Mouse (Mus musculus): ENCODE data around the gene Arhgap27.
"Not testable (repeated sequence)": the region's sequence is repeated elsewhere in the genome, so short reads cannot be mapped to it uniquely, and the experiment has no call there.

Arhgap27 gene

DNA sequence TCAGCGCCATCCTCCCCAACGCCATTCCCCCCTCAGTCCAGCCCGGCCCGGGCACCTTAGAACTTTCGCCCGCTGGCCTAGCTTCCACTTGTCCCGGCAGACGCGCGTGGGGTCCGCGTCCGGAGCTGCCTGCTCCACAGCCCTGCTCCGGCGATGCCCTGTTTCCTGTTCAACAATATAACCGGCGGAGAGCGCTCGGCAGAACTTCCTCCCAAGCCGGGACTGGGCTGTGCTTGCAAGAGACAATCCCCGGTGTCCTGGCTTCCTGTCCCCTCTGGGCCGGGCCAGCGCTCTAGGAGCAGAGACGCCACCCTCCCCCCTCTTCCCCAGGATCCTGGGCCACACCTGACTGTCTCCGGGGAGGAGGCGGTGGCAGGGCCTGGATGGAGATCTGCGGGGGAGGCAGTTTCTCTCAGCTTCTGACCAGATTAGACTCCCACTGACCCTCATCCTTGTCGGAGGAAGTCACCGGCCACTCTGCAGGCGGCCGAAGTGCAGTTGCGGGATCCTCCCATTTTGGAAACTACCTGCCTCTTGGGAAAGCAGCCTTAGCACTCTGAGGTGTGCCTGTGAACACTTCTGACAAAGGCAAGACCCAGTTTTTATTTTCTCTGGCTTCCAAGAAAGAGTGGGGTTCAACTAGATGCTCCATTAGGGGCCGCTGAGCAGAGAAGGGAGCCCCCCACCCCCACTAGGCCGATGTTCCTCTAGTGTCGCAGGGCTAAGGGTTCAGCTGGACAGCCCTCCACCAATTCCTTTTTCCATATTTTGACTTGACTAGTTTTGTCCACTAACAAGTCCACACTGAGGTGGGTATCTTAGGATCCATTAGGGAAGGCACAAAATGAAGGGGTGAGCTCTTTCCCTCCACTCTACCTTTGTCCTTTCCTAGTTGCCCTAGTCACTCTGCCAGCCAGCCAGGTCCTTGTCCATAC is at the start of gene Arhgap27:
TSS of gene Arhgap27 (minus strand) at position 479 of the 935 bp plus-strand sequence.
- DNase-seq (ENCODE audit: extremely low read depth, insufficient read length, low spot score): no peak

DNA sequence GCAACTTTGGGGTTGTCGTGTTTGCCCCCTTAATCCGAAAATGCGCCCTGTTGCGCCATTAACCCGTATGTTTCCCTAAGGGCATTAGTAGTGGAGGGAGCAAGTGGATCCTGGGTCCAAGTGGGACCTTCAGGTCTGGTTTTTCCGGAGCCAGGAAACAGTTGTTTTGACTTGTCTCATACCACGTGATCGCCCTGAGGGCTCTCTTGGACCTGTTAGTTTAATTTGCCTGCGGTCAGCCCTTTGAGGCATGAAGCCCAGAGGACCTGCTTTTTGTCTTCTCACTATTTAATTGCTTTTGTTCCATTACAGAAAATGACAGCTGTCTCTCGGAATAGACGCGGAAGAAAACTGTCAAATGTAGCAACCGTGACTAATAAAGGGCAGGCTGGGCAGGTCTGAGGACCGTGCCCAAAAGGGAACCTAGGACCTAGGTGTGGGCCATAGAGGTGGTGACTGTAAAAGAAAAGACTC is 49.5 kb upstream of the Arhgap27 start:
- DNase-seq (ENCODE audit: extremely low read depth, insufficient read length, low spot score): no peak

DNA sequence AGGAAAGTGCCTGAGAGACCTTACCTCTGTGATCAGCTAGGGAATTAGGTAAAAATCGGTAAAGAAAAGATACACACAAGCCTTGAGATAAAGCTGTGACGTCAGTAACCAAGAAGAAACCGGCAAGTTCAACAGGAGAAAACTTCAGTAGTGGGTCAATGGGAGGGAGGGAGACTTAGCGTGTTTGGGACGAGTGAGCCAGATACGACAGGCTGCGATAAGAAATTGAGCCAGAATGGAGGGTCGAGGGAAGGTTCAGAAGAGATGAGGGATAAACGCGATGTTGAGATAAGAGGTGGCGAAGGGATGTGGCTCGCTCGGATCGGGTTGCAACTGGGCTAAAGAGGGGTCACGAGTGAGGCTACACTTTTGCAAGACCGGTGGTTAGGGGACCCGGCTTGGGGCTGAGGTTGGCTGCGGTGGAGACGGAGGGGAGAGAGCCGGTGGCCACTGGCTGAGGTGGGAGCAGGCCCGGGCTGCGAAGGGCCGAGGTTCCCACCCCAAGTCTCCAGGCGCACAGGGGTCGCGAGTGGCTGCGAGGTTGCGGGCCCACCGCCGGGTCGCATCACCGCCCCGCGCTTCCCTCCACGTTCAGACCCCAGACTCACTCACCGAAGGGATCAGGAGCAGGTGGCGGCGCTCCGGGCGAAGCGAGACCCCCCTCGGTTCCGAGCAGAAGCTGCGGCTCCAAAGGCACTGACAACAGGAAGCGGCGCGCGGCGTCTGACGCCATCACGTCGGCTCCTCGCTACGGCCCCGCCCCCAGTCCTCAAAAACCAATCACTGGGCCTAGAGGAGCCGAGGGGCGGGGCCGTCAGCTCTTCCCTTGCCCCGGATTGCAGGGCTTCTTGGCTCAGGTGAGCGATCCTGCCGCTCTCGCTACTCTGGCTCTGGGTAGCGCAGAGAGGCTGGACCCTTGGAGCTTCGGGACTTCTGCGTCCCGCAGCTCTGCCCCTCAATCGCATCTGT is 48.8 kb upstream of the Arhgap27 start, which contains the start of gene Plekhm1:
TSS of gene Plekhm1 (minus strand) at position 707 of the 969 bp plus-strand sequence.
- peak; percentile 94 for DNase-seq (ENCODE audit: extremely low read depth, insufficient read length, low spot score)

DNA sequence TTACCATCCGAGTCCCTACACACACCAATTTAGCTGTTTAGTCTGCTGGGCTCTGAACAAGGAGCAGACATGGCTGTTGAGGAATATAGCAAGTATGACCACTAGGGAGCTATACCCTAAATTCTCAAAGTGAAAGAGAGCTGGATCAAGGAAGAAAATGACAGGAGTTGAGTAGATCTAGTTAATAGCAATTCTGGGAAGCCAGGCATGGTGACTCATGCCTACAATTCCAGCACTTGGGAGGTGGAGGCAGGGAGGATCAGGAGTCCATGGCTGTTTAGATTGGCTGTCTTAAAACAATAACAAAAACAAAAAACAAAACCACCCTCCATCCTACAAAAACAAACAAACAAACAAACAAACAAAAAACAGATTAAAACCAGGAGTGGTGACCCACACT is 47.8 kb upstream of the Arhgap27 start:
- DNase-seq (ENCODE audit: extremely low read depth, insufficient read length, low spot score): no peak

DNA sequence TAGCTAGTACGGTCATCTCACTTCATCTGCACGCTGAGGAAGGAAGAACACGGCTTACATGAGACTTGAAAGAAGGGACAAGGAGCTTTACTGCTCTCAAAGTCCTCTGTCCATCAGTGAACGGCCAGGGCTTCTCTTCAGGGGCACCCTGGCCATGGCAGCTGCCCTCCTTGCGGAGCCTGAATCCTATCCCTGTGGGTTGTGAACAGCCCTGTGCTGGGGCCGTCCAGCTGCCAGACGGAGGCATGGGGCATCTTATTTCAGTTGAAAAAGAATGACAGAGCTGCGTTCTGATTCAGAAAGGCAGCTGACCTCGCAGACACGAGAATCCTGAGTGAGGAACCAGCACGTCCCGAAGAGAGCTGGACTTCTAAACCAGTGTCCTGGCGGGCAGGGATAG is 45.4 kb upstream of the Arhgap27 start:
- no peak for DNase-seq (ENCODE audit: extremely low read depth, insufficient read length, low spot score)

DNA sequence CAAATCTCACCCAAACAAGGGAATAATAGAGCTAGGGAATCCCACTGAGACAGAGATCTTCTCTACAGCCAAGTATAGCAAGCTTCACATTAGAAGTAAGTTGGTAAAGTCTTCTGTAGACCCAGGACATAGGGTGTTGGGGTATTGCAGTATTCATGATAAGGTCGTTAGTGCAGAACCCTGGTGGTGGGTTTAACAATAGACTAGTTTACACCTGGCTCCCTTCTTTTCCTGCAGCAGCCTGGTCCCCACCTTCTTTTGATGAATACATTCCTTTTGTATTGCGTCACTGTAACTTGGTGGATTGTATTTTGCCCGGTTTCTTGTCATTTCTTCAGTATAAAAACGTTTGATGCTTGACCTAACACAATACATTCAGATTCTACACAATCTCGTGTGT is 43.6 kb upstream of the Arhgap27 start:
- not testable (repeated sequence) for DNase-seq (ENCODE audit: extremely low read depth, insufficient read length, low spot score)

DNA sequence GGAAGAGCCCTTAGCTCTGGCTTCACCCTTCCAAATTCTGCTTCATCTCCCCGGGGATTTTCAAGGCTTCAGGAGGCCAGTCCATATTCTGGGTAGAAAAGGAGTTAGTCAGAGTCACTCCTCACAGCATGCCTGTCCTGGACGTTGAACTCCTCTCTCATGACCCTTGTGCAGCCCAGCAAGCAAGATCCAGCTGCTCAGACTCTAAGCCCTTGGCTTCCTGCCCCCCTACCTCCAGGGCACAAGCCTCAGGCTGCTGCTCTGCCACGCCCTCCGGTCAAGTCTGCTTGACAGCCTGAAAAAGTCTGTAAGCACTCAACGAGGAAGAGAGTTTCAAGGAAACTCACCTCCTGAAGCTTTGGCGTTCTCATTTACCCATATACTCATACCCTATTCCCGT is 43.1 kb upstream of the Arhgap27 start:
- DNase-seq (ENCODE audit: extremely low read depth, insufficient read length, low spot score): peak; percentile 69

DNA sequence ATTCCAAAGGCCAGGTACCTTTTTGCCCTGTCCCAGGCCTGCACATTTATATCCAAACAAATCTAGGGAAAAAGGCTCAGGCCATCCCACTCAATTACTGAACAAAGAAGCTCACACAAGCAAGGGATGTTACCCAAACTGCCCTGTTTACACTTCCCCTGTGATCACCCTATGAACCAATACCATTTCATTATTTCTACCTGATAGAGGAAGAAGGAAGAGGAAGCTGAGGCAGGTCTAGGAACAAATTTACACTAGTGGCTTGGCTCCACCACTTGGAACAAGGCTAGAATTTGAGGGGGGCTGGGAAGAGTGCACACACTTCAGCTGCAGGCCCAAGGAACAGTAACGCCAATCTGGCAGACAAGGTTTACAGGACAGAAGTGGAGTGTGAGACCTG is 42.3 kb upstream of the Arhgap27 start:
- no peak for DNase-seq (ENCODE audit: extremely low read depth, insufficient read length, low spot score)

DNA sequence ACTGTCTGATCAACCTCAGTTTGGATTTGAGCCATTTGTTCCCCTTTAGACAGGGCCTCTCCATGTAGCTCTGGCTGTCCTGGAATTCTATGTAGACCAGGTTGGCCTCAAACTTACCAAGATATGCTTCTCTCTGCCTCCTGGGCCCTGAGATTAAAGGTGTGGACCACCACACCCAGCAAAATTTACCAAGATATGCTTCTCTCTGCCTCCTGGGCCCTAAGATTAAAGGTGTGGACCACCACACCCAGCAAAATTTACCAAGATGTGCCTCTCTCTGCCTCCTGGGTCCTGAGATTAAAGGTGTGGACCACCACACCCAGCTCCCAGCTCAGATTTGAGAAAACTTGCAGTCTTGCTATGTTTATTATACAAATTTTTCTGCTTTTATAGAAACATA is 41.1 kb upstream of the Arhgap27 start:
- DNase-seq (ENCODE audit: extremely low read depth, insufficient read length, low spot score): no peak

DNA sequence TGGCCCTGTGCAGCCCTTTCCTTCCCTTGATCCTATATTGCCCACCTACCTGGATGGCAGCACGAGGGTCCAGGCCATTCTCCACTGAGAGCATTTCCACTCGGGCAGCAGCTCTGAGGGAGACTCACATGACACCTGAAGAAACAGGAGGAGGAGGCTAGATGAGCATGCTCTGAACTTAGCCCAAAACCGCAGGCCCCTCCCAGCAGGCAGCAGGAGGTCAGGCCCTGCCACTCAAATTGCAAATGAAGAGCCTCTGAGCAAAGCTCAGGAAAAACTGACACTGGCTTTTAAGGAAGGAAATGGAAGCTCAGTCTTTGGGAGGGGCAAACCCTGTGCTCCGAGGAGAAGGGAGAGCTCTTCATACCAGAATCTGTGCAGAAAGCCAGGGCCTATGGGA is 40.3 kb upstream of the Arhgap27 start:
- DNase-seq (ENCODE audit: extremely low read depth, insufficient read length, low spot score): no peak

DNA sequence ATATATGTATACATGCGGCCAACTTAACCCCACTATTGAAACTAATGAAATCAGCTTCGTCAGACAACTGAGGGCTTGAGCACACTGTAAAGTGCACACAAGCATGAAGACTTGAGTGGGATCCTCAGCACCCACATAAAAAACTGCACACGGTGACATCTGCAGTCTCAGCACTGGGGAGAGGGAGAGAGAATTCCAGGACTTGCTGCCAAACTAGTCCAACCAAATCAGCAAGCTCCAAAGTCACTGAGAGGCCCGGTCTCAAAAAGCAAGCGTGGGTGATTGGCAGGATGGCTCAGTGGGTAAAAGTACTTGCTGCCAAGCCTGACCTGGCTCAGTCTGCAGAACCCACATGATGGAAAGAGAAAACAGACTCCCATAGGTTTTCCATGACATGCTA is 39.2 kb upstream of the Arhgap27 start:
- no peak for DNase-seq (ENCODE audit: extremely low read depth, insufficient read length, low spot score)

DNA sequence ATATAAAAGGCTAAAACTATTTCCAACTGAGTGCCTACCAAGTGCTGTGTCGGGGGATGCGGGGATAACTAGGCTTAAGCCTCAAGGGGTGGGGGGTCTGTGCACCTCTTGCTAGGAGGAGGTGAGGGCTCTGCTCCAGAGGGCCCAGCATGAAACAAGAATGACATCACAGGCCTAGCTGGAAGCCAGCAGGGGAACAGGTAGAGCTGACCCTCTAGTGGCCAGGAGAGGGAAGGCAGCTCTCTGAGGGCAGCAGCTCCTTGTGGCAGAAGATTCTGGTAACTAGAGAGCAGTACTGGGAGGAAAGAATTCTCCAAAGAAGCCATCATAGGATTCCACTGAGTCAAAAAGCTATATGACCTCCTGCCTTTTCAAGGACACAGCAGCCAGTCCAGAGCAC is 38.7 kb upstream of the Arhgap27 start:
- no peak for DNase-seq (ENCODE audit: extremely low read depth, insufficient read length, low spot score)

DNA sequence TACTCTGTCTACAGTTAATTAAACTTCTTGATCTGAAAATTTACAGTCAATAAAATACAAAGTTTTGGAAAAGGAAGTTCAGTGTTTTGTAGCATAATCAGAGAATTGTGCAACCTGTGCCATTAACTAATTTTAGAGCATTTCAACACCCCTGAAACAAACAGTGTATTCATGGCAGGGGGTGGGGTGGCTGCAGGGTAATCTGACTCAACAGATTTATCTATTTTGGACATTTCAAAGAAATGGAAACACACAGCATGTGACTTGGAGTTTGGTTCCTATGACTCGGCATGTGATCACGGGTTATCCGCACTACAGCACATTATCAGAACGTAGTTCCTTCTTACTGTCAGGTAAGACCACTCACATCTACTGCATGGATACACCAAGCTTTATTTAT is 36.5 kb upstream of the Arhgap27 start:
- DNase-seq (ENCODE audit: extremely low read depth, insufficient read length, low spot score): no peak

DNA sequence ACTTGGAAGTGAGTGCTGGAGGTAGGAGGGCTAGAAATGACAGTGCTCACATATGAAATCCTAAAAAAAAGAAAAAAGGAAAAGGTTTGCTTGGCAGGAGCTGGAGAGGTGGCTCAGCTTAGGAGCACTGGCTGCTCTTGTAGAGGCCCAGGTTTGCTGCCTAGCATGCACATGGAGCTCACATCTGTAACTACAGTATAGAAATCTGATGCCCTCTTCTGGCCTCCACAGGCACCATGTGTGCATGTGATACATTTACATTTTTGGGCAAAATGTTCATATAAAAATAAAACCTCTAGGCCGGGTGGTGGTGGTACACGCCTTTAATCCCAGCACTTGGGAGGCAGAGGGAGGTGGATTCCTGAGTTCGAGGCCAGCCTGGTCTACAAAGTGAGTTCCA is 35.6 kb upstream of the Arhgap27 start:
- DNase-seq (ENCODE audit: extremely low read depth, insufficient read length, low spot score): no peak

DNA sequence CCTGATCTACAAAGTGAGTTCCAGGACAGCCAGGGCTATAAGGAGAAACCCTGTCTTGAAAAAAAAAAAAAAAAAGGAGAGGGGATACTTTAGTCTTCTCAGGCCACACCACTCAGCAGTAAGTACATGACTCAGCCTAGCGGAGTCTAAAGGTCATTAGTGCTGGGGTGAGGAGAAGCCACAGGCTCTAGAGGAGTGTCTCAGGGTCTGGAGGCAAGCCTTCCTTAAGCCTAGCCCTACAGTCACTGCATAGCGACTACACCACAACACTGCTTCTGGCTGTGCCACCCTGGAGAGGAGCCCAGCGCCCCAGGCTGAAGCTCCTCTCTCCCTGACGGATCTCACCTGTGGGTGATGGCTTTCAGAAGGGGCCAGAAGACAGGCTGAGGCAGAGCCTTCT is 33.2 kb upstream of the Arhgap27 start:
- peak; percentile 78 for DNase-seq (ENCODE audit: extremely low read depth, insufficient read length, low spot score)

DNA sequence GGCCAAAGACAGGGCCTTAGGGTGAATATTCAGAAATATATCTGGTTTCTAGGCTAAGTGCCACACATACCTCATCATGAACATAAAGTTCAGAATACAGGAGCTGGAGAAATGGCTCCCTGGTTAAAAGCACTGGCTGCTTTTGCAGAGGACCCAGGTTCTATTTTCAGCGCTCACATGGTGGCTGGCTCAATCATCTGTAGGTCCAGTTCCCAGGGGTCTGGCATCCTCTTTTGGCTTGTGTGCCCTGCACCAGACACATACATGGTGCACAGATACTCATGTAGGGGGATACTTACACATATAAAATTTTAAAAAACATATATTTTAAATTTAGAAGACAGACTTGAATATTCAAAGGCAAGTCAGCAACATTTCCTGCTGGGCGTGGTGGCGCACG is 32.7 kb upstream of the Arhgap27 start:
- DNase-seq (ENCODE audit: extremely low read depth, insufficient read length, low spot score): no peak

DNA sequence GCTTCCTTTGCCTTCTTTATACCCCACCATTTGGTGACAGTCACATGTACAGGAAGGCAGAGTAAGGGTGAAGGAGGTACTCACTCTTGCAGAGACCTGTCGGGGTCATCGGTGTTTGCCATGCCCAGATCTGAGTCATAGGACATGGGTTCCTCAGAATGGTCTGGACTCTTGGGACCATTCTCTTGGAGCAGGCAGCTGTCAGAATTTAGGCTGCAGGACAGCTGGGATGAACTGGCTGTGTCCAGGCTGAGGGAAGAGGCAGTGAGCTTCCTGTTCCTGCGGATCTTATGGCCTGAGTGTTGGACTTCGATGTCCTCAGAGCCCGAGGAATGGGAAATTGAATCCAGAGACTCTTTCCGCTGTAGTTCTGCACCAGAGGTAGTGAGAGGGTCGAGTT is 31.1 kb upstream of the Arhgap27 start:
- no peak for DNase-seq (ENCODE audit: extremely low read depth, insufficient read length, low spot score)

DNA sequence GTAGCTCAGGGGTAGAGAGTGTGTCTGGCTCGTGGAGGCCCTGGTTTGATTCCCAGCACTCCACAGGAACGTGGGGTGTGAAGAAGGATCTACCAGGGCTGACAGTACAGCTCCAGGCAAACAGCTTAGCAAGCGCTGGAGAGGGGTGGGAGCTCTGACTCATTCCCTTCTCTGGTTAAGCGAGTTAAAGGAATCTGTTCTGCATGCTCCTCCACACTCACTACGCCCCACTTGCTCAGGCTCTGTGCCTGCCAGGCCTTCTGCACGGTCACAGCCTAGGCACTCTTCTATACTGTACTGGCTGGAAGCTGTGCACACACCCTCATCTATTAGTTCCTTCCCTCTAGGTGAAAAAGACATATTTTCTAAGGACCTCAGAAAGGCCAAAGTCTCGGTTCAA is 30.5 kb upstream of the Arhgap27 start:
- DNase-seq (ENCODE audit: extremely low read depth, insufficient read length, low spot score): peak; percentile 43

DNA sequence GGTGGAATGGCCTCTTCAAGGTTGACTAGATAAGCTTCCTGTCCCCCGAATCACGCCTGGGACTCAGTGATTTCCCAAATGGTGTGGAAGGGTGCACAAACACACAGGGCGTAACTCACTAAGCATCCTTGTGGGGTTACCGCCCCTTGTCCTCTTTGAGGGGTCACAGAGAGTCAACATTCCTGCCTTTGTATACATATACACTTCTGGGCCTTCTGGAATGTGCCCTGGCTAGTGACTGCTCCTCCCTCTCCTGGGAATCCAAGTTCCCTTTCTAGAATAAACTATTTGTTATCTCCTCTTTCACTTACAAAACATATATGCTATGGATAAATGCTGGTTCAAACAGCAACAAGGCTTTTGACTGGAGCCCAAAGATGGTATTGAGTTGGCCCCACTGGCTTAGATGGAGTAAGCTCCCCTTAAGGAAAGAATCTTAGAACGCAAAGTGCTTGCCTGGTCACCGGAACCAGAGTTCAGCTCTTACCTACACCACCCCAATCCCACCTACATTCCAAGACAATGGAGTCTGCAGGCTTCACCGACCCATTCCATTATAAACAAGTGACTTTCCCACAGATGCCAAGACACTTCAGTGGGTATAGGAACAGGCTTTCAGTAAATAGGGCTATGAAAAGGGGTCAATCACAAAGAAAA is 24.5 kb upstream of the Arhgap27 start:
- DNase-seq (ENCODE audit: extremely low read depth, insufficient read length, low spot score): no peak

DNA sequence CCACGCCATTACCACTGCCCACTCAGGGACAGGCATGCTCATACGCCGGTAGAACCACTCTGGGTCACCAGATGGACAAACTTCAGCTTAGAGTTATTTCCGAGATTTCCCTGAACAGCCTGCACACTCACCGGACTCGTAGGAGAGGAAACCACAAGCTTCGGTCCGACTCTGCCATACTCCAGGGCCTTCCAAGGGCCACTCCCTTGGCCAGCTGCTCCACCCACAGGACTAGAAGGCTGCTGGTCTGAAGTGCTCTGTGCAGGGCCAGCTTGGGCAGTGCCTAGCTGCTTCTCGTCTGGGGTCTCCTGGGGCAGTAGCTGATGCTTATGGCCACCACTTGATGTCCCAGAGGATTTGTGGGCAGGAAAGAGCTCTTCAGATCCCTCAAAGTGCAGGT is 23.3 kb upstream of the Arhgap27 start:
- DNase-seq (ENCODE audit: extremely low read depth, insufficient read length, low spot score): peak; percentile 68

All from 3134 (cell line).